Mouse (Mus musculus): ENCODE results near the gene Thra.

Gene Thra

DNA sequence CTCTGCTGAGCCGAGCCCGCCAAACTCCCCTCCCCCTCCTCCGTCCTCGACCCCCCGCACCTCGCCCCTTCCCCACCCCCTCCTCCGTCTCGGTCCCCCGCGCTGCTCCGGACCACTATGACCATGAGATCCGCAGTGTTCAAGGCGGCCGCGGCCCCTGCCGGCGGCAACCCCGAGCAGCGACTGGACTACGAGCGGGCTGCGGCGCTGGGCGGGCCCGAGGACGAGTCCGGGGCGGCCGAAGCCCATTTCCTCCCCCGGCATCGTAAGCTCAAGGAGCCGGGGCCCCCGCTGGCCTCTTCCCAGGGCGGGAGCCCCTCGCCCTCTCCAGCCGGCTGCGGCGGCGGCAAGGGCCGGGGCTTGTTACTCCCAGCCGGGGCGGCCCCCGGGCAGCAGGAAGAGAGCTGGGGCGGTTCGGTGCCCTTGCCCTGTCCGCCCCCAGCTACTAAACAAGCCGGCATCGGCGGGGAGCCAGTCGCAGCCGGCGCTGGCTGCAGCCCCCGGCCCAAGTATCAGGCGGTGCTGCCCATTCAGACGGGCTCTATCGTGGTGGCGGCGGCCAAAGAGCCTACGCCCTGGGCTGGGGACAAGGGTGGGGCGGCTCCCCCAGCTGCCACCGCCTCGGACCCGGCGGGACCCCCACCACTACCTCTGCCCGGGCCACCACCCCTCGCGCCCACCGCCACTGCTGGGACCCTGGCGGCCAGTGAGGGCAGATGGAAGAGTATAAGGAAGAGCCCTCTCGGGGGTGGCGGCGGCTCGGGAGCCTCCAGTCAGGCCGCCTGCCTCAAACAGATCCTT is 55.5 kb downstream of the Thra start:
- peak; percentile 57 for DNase-seq (ENCODE audit: low read depth, low spot score)

DNA sequence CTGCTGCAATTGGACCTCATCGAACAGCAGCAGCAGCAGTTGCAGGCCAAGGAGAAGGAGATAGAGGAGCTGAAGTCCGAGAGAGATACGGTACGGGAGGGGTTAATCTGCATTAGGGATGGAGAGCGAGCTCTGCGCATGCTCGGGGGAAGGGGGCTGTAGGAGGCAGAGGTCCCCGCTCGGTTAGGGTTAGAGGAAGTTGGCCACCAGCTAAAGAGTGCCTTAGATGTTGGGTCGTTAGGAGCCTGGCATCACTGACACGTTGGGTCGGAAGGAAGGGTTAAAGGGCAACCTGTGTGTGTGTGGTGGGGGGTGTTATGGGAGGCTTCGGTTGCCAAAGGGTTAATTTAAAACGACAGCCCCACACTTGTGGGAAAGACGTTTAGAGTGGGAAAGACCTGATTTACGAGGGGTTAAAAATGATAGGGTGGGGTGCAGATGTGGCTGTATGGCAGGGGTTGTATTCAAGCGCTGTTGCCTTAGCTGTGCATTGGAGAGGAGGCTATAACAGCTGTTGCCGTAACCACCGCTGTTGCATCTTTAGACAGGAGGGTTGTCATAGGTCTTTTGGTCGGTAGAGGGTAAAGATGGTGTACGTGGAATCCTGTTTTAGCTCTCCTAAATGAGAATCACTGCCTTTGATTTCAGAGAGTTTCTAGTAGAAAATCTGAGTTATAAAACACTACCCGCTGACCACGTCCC is 56.2 kb downstream of the Thra start:
- DNase-seq (ENCODE audit: low read depth, low spot score): peak; percentile 63

DNA sequence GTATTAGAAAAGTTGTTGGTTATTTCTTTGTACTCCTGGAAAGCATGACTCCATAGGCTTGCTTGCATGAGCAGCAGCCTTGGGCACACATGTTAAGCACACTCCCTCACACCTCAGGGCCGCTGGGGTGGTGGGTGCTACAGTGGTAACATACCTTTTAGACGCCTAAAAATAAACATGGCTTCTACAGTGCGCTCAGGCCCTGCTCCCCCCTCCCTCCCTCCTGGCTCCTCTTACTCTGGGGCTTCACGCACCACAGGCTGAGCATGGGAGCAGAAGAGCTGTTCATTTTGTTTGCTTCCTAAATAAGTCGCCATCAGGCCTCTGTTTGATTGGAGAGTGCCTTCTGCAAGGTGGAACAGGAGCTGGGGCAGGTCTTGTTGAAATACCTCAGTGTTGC is 56.9 kb downstream of the Thra start:
- DNase-seq (ENCODE audit: low read depth, low spot score): no peak

DNA sequence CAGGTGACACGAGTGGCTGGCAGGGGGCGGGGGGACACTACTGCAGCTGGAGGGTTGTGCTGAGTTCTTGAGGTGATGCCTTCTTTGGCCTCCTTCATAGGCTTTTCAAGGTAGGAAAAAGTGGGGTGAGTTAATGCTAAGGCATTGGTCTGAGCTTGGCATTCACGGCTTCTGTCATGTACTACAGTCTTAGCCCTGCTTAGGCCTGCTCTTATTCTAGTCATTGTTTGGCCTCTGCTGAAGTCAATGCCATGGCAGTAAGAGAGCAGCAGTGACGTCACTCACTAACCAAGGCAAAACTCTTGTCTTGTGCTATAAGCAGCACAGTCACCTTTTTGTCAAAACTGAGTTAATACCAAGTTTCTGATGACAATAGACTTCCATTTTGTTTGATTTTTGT is 57.5 kb downstream of the Thra start:
- peak; percentile 24 for DNase-seq (ENCODE audit: low read depth, low spot score)

DNA sequence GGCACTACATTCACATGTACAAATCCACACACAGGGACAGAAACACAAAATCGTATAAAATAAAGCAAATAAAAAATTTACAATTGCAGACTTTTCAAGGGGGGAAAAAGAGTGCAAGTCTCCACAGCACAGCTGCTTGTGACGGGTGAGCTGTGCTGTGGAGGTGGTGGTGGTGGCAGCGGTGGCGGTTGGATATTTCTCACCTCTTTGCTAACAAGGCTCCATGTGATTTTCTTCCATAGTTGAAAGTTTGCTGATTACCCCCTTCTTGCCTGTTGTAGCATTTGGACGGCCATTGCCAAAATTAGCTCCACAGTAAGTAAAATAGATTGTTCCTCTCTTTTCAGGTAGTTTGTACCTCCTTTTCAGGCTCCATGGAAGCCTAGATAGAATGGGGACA is 64.2 kb downstream of the Thra start, which contains the start of gene Casc3:
Casc3 (plus strand) TSS at position 301 of the 400 bp plus-strand sequence.
- DNase-seq (ENCODE audit: low read depth, low spot score): no peak

DNA sequence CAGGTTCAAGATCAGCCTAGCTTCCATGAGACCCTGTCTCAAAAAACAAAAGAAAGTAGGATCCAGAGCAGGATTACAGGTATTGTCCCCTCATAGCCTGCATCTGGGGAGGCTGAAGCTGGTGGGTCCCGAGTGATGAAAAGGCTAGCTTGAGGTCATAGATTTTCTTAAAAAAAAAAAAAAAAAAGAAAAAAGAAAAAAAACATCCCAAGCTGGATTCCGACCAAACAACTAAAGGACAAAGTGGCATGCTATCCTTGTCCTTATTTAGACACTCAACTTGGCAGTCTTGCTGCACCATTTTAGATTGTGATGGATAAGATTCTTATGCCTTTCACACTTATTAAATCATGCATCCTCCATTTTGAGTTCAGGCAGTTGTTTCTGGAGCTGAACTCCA is 68.0 kb downstream of the Thra start:
- no peak for DNase-seq (ENCODE audit: low read depth, low spot score)

DNA sequence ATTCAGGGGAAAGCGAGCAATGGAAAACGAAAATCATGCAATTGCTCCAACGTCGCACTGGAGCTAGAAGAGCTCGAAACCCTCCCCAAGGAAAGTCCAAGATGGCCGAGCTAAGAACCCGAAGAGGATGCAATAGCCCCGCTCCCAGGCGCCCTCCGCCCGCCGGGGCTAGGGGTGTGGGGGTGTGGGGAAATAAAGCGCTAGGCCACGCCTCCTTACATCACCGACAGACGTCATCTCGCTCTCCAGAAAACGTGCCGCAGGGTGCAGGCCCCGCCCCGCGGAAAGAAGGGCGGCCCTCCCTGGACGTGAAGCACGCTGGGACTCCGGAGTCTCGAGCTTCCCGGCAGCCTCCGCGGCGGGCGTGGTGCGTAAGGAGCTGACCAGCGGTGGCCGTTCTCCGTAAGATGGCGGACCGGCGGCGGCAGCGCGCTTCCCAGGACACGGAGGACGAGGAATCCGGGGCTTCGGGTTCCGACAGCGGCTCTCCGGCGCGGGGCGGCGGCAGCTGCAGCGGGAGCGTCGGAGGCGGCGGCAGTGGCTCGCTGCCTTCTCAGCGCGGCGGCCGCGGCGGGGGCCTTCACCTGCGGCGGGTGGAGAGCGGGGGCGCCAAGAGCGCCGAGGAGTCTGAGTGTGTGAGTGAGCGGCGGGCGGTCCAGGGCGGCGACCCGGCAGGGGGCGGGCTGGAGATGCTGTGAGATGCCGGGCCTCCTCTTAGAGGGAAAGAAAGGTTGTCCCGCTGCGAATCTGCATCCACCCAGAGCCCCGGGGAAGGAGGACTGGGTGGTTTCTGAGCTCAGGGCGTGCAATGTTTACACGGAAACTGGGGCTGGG is 69.2 kb downstream of the Thra start:
- peak; percentile 99 for DNase-seq (ENCODE audit: low read depth, low spot score)

DNA sequence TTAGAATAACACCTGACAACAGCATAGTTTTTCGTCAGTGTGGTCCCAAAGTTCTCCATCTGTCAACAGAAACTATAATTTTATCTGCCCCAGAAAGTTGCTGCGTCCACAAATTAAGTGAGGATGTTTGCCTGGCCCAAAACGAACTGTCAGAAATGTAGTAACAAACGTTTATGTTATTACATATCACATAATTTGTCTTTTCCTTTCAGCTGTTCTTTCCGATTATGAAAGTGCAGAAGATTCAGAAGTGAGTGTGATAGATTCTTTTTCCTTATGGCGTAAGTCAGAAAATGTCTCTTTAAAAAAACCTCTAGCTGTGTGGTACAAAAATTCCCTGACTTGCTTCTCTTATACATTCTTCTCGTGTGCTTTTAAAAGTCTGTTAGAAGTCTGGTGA is 70.2 kb downstream of the Thra start:
- DNase-seq (ENCODE audit: low read depth, low spot score): no peak

DNA sequence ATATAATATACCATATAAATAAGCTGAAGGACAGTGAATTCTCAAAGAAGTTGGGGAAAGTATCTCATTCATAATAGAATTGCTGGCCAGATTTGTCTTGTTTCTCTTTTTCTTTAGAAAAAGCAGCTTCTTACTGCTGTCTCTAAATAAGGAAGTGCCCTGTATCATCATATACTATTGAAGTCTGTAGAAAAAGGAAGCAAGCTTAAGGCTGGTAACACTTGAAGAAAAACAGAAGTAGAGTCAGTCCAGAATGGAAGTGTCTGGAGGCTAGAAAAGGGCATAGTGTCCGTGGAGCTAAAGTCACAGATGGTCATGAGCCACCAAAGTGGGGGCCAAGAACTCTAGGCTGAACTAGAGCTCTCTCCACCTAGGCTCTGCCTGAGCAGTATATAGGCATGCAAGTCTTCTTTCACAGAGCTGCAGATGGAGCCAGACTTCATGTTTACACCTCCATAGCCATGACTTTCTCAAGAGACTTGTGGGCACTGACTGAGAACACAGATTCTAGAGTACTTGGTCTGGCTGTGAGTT is 76.3 kb downstream of the Thra start:
- DNase-seq (ENCODE audit: low read depth, low spot score): no peak
